Mouse (Mus musculus) monocyte, adult 5-6 weeks (primary cell): ENCODE measurements around the gene Strn4. TPM values are rescaled to one million over a fixed set of nuclear protein-coding genes. Genes with fewer than 3 reads are reported as not detected.
A peak's percentile ranks its signal among the peaks of the same experiment; 100 is the strongest.

Experiments
- ATAC-seq: fragments of 153-309, 156-312 bp; replicated peaks from 2 replicates; pipeline ENCODE4 v1.8.0; 2017; ENCODE audit warnings: mild to moderate bottlenecking; ENCODE audit not compliant: low TSS enrichment, insufficient number of reproducible peaks, severe bottlenecking, poor library complexity, low FRiP score
- total RNA-seq: library from RNA; stranded (forward); fragments of 200-1000, 200-491, 200-594 nt; gene quantifications from 3 replicates; pipeline ENCODE4 v1.2.3, GENCODE M21; 2017

The Strn4 gene
- total RNA-seq, 1 experiment from 2014 or later = 71.5 TPM

GRCm38 (mm10) chr7:16838804-16839426 lies 23.2 kb downstream of the Strn4 start:
- ATAC-seq = no peak

DNA sequence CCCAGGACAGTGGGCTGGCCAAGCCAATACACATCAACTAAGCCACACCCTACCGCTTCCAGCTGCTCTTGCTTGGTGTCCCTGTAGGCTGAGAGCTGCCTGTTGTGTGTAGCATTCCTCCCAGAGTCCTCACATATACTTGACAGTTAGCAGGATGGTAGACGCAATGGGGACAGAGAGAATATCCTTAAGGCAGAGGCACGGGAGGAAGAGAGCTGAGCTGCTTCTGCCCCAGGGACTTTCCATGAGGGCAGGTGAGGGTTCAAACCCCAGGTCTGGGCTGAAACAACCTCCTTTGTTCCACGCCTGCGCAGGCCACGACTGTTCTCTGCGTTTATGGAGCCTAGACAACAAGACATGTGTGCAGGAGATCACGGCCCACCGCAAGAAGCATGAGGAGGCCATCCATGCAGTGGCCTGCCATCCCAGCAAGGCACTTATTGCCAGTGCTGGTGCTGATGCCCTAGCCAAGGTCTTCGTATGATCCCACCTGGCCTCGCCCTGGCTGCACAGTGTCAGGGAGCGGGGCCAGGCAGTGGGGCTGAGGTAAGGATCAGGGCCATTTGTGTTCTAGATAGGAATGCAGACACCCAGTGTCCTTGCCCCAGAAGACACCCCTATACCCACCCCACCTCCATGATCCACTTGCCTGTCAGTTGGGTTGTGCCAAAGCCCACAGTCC lies 23.9 kb downstream of the Strn4 start:
- ATAC-seq = no peak

DNA sequence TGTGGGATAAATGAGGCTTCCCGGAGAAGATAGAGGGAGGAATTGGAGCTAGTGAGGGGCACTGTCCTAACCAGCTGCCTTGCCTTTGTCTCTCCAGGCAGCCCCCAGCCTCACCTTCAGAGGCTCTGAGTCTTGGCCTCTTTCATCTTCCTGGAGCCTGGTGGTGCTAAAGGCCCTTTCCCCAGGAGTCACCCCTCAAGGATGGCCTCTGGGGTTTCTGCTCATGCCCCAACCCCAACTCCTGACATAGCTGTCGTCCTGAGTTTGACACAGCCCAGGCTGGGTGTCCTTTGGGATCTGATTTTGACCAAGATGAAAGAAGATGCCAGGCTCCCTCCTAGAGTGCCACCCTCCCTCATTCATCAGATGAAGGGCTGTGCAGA lies 24.4 kb downstream of the Strn4 start:
- no peak for ATAC-seq

DNA sequence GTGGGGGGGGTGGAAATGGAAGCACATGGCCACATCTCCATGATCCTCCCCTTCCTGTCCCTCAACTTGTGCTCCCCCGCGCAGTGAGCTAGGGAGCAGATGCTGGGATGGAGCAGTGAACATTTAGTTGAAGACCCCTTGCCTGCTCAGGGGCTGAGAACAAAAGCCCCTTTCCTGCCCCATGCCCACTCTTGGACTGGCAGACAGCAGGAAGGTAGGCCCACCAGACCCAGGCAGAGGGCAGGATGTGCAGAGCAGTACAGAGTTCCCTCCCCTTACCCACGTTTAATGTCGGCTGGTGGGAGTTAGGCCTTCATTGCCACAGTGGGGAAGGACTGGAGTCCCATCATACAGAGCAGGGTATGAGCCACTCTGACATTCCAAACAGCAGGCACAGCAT lies 25.4 kb downstream of the Strn4 start:
- no peak for ATAC-seq

GRCm38 (mm10) chr7:16841561-16842560 lies 26.2 kb downstream of the Strn4 start:
- ATAC-seq = peak; percentile 18; the same call in 1 of the 2 replicates

DNA sequence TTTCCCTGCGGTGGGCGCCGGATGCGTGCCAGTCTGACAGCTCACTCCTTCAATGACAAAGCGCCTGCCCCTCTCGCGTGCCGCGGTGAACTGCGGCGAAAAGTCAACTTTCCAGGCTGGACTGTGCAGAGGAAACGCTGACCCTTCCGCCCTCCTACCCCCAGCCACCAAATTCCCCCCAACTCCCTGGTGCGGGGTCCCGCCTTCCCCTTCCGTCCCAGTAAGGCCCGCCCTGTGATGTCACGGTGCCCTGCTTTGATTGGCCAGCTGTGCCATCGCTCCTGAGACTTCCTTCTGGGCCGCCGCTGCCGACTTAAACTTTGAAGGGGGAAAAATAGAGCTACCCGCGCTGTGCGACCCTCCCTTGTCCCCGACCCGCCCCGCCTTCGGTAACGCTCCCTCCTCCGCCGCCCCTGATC lies 27.0 kb downstream of the Strn4 start, which contains the start of gene Prkd2:
Gene Prkd2, plus strand, starts transcription at position 258 of the 419 bp plus-strand sequence.
- peak; percentile 82 for ATAC-seq

DNA sequence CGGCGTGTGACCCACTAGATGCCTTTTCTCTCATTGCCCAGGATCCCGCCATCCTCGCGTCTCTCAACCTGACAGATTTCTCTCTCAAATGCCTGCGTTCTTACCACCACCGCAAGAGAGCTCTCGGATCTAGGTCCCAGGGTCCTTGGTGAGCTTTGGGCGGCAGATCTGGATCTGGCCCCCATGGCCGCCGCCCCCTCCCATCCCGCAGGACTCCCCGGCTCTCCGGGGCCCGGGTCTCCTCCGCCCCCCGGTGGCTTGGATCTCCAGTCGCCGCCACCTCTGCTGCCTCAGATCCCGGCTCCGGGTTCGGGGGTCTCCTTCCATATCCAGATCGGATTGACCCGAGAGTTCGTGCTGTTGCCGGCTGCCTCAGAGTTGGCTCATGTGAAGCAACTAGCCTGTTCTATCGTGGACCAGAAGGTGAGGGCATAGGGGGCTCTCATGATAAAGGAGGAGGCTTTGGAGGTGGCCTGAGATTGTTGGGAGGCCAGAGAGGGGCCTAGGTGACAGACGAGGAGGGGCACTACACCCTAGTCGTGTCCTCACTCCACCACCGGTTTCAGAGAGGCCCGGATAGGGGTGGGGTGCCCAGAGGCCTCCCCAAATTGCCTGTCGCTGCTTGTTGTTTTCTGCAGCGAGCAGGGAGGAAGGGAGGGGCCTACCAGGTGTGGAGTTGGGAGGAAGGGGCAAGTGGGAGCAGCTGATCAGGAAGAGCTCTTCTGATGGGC lies 27.9 kb downstream of the Strn4 start:
- no peak for ATAC-seq

DNA sequence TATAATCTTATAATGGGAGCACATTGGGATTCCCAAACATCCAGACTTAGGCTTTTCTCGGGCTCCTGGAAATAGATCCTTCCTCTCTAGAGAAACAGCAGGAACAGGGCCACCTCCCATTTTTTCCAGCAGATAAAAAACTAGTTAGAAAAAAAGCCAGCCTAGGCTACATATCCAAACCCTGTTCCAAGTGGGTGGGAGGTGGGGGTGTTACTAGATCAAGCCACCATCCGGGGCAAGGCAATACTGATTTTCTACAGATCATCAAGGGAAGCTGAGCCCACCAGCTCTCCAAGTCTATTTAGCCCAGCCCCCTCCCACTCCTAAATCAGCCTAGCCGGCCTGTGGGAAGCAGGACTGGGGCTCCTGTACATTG lies 29.0 kb downstream of the Strn4 start:
- no peak for ATAC-seq

DNA sequence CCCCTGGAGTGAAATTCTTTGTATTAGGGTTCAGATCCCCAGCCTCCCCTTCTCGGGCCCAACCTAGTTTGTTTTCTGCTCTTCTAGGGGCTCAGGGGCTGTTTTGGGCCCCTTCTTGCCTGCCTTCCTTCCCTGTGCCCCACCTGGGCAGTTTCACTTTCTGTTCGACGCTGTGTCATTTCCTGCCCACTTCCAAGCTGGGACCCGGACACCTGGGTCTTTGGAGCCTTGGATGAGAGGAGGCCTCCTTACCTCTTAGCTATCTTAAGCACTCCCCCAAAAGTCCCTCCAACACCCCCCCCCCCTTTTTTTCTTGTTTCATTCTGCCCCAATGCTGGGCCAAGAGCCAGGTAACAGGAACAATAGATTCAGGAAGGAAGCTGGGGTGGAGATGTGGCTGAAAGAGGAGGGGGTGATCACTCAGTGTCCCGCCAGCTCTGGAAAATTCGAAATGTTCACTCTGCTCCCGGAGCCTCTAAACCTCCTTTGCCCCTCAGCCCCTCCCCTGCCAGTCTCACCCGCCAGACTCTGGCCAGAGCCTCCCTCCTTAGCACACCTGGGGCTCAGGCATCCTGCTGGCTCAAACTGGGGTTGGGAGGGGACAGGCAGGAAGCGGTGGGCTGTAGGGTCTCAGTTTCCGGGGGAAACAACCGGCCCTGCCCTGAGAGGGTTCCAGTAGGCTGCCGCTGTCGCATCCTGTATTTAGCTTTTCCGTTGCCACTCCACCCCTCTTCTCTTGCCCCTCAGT lies 29.6 kb downstream of the Strn4 start:
- ATAC-seq = no peak

DNA sequence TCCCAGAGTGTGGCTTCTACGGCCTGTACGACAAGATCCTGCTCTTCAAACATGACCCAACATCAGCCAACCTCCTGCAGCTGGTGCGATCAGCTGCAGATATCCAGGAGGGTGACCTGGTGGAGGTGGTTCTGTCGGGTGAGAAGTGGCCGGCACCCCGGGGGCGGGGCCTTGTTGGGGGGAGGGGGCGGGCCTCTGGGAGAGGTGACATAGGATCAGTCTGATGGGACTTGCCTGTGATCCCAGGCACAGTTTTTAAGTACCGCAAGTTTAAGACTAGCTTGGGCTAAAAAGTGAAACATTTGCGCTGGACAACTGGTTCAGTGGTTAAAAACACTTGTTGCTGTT lies 30.1 kb downstream of the Strn4 start:
- ATAC-seq = no peak

DNA sequence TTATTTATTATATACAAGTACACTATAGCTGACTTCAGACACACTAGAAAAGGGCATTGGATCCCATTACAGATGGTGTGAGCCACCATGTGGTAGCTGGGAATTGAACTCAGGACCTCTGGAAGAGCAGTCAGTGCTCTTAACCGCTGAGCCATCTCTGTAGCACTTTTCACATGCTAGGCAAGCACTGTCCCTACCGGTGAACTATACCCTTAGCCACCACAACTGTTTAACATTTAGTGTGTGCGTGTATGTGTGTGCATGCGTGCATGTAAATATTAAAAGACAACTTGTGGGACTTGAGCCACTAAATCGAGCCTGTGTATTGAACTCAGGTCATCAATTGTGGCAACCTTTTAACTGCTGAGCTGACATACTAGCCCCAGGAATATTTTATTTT lies 31.1 kb downstream of the Strn4 start:
- no peak for ATAC-seq

DNA sequence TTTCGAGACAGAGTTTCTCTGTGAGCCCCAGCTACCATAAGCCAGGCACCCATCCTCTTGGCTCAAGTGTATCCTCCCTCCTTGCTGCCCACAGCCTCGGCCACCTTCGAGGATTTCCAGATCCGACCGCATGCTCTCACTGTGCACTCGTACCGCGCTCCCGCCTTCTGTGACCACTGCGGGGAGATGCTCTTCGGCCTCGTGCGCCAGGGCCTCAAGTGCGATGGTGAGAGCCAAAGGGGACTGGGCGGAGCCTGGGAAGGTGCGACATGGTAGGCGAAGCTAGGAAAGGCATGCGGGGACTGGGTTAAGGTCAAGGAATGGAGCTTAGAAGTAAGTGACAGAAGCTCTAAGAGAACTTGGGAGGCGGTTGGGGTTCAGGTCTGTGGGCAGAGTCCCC lies 31.8 kb downstream of the Strn4 start:
- no peak for ATAC-seq

GRCm38 (mm10) chr7:16848579-16848978 lies 32.9 kb downstream of the Strn4 start:
- no peak for ATAC-seq

GRCm38 (mm10) chr7:16851636-16852035 lies 35.9 kb downstream of the Strn4 start:
- ATAC-seq = no peak

DNA sequence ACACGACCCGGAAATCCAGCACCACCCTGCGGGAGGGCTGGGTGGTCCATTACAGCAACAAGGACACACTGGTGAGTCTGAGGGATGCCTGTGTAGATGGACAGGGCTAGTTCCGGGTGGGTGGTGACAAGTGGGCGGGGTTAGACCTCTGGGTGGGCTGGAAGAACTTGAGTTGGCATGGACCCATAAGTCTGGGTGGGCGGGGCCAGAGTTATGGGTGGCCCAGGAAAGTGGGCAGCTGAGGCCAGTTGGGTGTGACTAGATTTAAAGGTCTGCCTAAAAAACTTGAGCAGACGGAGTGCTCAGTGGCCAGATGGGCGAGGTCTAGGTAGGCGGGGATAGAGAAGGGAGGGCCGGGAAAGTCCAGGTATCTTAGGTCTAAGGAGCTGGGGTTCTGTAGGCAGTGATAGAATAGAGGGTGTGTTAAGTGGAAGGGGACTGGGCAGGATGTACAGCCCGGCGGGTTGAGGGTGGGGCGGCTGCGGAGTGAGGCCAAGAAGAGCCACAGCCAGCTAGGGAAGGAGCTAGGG lies 37.7 kb downstream of the Strn4 start:
- no peak for ATAC-seq

- 0 out of 2 replicates have a peak, but pooled peaks have one; percentile 33 for ATAC-seq
Observed at GRCm38 (mm10) chr7:16858336-16858735, 42.6 kb downstream of the Strn4 start.

DNA sequence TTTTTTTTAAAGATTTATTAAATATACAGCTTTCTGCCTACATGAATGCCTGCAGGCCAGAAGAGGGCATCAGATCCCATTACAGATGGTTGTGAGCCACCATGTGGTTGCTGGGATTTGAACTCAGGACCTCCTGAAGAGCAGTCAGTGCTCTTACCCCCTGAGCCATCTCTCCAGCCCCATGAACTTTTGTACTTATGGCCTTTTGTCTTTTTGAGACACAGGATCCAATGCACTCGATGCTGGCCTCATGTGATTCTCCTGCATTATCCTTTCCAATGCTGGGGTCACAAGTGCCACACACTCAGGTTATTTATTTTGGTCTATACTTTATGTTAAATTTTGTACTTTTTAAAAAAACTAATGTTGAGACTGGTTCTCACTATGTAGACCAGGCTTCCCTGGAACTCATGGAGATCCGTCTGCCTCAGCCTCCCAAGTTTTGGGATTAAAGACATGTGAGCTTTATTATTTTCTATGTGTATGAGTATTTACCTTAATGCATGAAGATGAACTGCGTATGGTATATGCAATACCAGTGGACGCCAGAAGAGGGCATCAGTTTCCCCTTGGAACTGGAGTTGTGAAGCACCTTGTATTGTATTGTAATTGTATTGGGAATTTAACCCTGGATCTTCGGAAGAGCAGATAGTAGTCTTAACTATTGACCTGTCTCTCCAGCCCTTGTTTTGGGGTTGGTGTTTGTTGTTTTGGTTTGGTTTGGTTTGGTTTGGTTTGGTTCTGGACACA lies 44.4 kb downstream of the Strn4 start:
- ATAC-seq = no peak; the same call in 1 of the 2 replicates
